Mouse (Mus musculus): ENCODE data around the gene Rtl10.
"Not testable (repeated sequence)": the region's sequence is repeated elsewhere in the genome, so short reads cannot be mapped to it uniquely, and the experiment has no call there.

Rtl10 gene

GRCm38 (mm10) chr16:18483839-18484238, 14.9 kb upstream of the Rtl10 start:
- DNase-seq, result no peak

GRCm38 (mm10) chr16:18484386-18484785, 14.3 kb upstream of the Rtl10 start:
- DNase-seq, result no peak

- DNase-seq, result no peak
Observed at GRCm38 (mm10) chr16:18484794-18485435, 13.8 kb upstream of the Rtl10 start.

- DNase-seq, result no peak
Observed at GRCm38 (mm10) chr16:18486126-18486525, 12.6 kb upstream of the Rtl10 start.

GRCm38 (mm10) chr16:18490281-18490680, 8.4 kb upstream of the Rtl10 start:
- no peak for DNase-seq

- no peak for DNase-seq
Observed at GRCm38 (mm10) chr16:18490894-18491293, 7.8 kb upstream of the Rtl10 start.

- no peak for DNase-seq
Observed at GRCm38 (mm10) chr16:18497865-18498515, 711 bp upstream of the Rtl10 start.

GRCm38 (mm10) chr16:18498996-18499395, 295 bp downstream of the Rtl10 start:
- DNase-seq, result no peak

- no peak for DNase-seq
Observed at GRCm38 (mm10) chr16:18501531-18501930, 2.8 kb downstream of the Rtl10 start.

- DNase-seq, result no peak
Observed at GRCm38 (mm10) chr16:18503566-18504342, 5.1 kb downstream of the Rtl10 start.

- no peak for DNase-seq
Observed at GRCm38 (mm10) chr16:18506524-18507199, 8.0 kb downstream of the Rtl10 start.

- DNase-seq, result no peak
Observed at GRCm38 (mm10) chr16:18507200-18507549, 8.5 kb downstream of the Rtl10 start.

- no peak for DNase-seq
Observed at GRCm38 (mm10) chr16:18511741-18512140, 13.0 kb downstream of the Rtl10 start.

GRCm38 (mm10) chr16:18513508-18513907, 14.8 kb downstream of the Rtl10 start:
- no peak for DNase-seq

GRCm38 (mm10) chr16:18518091-18518490, 19.4 kb downstream of the Rtl10 start:
- peak; percentile 42 to 43 for DNase-seq

- no peak for DNase-seq
Observed at GRCm38 (mm10) chr16:18523563-18524245, 25.0 kb downstream of the Rtl10 start.

GRCm38 (mm10) chr16:18528656-18529055, 30.0 kb downstream of the Rtl10 start:
- no peak for DNase-seq

- not testable (repeated sequence) for DNase-seq
Observed at GRCm38 (mm10) chr16:18533061-18533460, 34.4 kb downstream of the Rtl10 start.

- no peak for DNase-seq
Observed at GRCm38 (mm10) chr16:18537407-18537990, 38.8 kb downstream of the Rtl10 start.

- no peak for DNase-seq
Observed at GRCm38 (mm10) chr16:18539281-18539680, 40.6 kb downstream of the Rtl10 start.

- DNase-seq, result peak; percentile 48 to 82
Observed at GRCm38 (mm10) chr16:18543151-18543829, 44.6 kb downstream of the Rtl10 start.

GRCm38 (mm10) chr16:18547891-18548290, 49.2 kb downstream of the Rtl10 start:
- no peak for DNase-seq
